Mouse (Mus musculus): ENCODE results near the gene Cst12.
A peak's percentile ranks its signal among the peaks of the same experiment; 100 is the strongest.
"Not testable (repeated sequence)": the region's sequence is repeated elsewhere in the genome, so short reads cannot be mapped to it uniquely, and the experiment has no call there.

Gene Cst12

GRCm38 (mm10) chr2:148789142-148789541, at the start of gene Cst12:
Gene Cst12, plus strand, starts transcription at chr2:148789361.
- DNase-seq: no peak

GRCm38 (mm10) chr2:148743001-148743400, 46.2 kb upstream of the Cst12 start:
- peak; percentile 6 for DNase-seq

- peak; percentile 14 for DNase-seq
Observed at GRCm38 (mm10) chr2:148743846-148744407, 45.2 kb upstream of the Cst12 start.

GRCm38 (mm10) chr2:148750058-148750457, 39.1 kb upstream of the Cst12 start, which contains the start of gene Cstl1:
Gene Cstl1, plus strand, starts transcription at chr2:148750358.
- no peak for DNase-seq

- DNase-seq: peak; percentile 68
Observed at GRCm38 (mm10) chr2:148751893-148752813, 37.0 kb upstream of the Cst12 start.

GRCm38 (mm10) chr2:148754310-148754846, 34.8 kb upstream of the Cst12 start:
- no peak for DNase-seq

- no peak for DNase-seq
Observed at GRCm38 (mm10) chr2:148763648-148764388, 25.3 kb upstream of the Cst12 start.

GRCm38 (mm10) chr2:148771397-148771796, 17.8 kb upstream of the Cst12 start, which contains the start of gene Cst11:
Gene Cst11, minus strand, starts transcription at chr2:148771497.
- DNase-seq: not testable (repeated sequence)

- no peak for DNase-seq
Observed at GRCm38 (mm10) chr2:148781709-148782108, 7.5 kb upstream of the Cst12 start, which contains the start of gene 8030411F24Rik. Gene 8030411F24Rik, plus strand, starts transcription at chr2:148782009.

- DNase-seq: no peak
Observed at GRCm38 (mm10) chr2:148798485-148798884, 9.3 kb downstream of the Cst12 start, which contains the start of gene Cst8. Gene Cst8, plus strand, starts transcription at chr2:148798785.

- peak; percentile 3 for DNase-seq
Observed at GRCm38 (mm10) chr2:148801491-148801921, 12.3 kb downstream of the Cst12 start.

- no peak for DNase-seq
Observed at GRCm38 (mm10) chr2:148806696-148807095, 17.5 kb downstream of the Cst12 start.

- DNase-seq: no peak
Observed at GRCm38 (mm10) chr2:148819909-148820308, 30.7 kb downstream of the Cst12 start, which contains the start of gene Cst13. Gene Cst13, plus strand, starts transcription at chr2:148820081.

GRCm38 (mm10) chr2:148825986-148826385, 36.8 kb downstream of the Cst12 start:
- DNase-seq: no peak

- DNase-seq: no peak
Observed at GRCm38 (mm10) chr2:148834912-148835311, 45.8 kb downstream of the Cst12 start, which contains the start of gene Cst9. Gene Cst9, plus strand, starts transcription at chr2:148835147.

- DNase-seq: no peak
Observed at GRCm38 (mm10) chr2:148838075-148838777, 49.1 kb downstream of the Cst12 start.

- no peak for DNase-seq
Observed at GRCm38 (mm10) chr2:148839224-148839623, 50.1 kb downstream of the Cst12 start.
